In the genomic region with DNA sequence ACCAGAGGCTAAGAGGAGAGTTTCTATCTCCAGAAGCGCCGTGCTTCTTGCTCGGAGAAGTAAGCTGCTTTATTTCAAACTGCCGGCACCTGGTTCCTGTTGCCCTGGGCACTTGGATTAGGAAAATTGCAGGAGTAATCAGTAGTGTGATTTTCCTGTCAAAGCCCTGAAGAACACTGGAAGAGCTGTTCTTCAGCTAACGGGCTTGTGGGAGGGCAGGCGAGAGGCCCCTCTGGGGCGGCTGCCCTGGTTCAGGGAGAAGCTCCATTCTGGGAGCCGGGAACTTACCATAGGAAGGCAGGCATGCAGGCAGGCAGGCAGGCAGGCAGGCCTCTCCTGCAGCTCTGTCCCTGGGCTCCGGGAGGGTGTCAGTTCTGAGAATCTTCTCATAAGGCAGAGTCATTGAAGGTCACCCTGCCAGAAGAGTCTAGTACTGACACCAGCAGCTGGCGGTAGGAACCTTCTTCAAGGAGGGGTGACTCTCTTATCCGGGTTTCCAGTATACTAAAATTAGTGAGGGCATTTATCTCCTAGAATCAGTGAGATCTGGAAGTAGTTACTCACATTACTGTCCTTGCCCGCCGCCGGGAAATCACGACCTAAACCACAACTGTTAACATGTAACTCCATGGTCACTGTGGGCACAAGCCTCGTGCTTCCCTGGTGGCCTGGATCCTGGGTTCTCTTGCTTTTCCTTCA, we compare ENCODE assay signal across 8 mouse cellular contexts. TPM values are rescaled to one million over a fixed set of nuclear protein-coding genes. Genes with fewer than 3 reads are reported as not detected.
DNase-seq lines count a peak whose midpoint lies in the region; ATAC-seq lines count a peak whose summit lies in the region.

Gene Prss23, minus strand, starts transcription at position 457 of the 699 bp plus-strand sequence.

- H3K4me3 ChIP-seq in heart, embryonic 14.5 days (ENCODE audit: control insufficient read depth in 1 of 2, insufficient read depth in 1 of 2, low read depth in 1 of 2, low read length in 2 of 2): no peak within 1 kb of the TSS
- no peak within 1 kb of the TSS for H3K4me3 ChIP-seq in midbrain, embryonic 11.5 days (ENCODE audit: low read depth, low read length)

- no peaks in the 10 kb centered on the region for H3K36me3 ChIP-seq in heart, embryonic 14.5 days (ENCODE audit: control insufficient read depth, insufficient read depth, low read length)
- H3K36me3 ChIP-seq in midbrain, embryonic 11.5 days (ENCODE audit: control insufficient read depth, insufficient read depth, low read length): no peaks in the 10 kb centered on the region

- ATAC-seq in frontal cortex, adult (ENCODE audit: low TSS enrichment): peak; percentile 59; the same call in 1 of the 2 replicates
- ATAC-seq in heart, embryonic 14.5 days (ENCODE audit: insufficient number of reproducible peaks, insufficient read depth, low FRiP score, low read depth): no peak
- ATAC-seq in midbrain, embryonic 11.5 days (ENCODE audit: low FRiP score): no peak

- H3K9ac ChIP-seq in heart, embryonic 14.5 days (ENCODE audit: low read length): peak within 1 kb of the TSS; percentile 56
- H3K9ac ChIP-seq in midbrain, embryonic 11.5 days (ENCODE audit: low read length): no peak within 1 kb of the TSS

- 23% methylated on average over 16 of the region's 16 CpGs for WGBS in heart, embryonic 14.5 days
- WGBS in midbrain, embryonic 11.5 days: 79% methylated on average over 16 of the region's 16 CpGs

- H3K9me3 ChIP-seq in heart, embryonic 14.5 days (ENCODE audit: control insufficient read depth, low read length): no peaks in the 10 kb centered on the region
- no peaks in the 10 kb centered on the region for H3K9me3 ChIP-seq in midbrain, embryonic 11.5 days (ENCODE audit: control insufficient read depth, low read length)

- H3K27ac ChIP-seq in heart, embryonic 14.5 days (replicated peaks in 1 of 2; ENCODE audit: control insufficient read depth in 1 of 2, insufficient read depth in 1 of 2, low read depth in 2 of 2, low read length in 2 of 2): peak within 1 kb of the TSS; percentile 31 to 70
- no peak within 1 kb of the TSS for H3K27ac ChIP-seq in midbrain, embryonic 11.5 days (ENCODE audit: low read depth, low read length)

- DNase-seq in frontal cortex, postnatal 25 days (ENCODE audit: low spot score in 2 of 2): no peak
- peak; percentile 39 for DNase-seq in testis, postnatal 10 days (ENCODE audit: low spot score)
- DNase-seq in testis, postnatal 14 days (ENCODE audit: low spot score): no peak
- no peak for DNase-seq in midbrain, embryonic 11.5 days (ENCODE audit: low spot score, missing footprints)
- no peak for DNase-seq in spleen, postnatal 36 days (ENCODE audit: low spot score in 2 of 2)
- DNase-seq in embryo, embryonic 10 days (ENCODE audit: low spot score): no peak

- H3K4me2 ChIP-seq in heart, embryonic 14.5 days (ENCODE audit: low read length): peak within 1 kb of the TSS; percentile 42
- H3K4me2 ChIP-seq in midbrain, embryonic 11.5 days: no peak within 1 kb of the TSS

- H3K27me3 ChIP-seq in heart, embryonic 14.5 days (ENCODE audit: control insufficient read depth, insufficient read depth, low read length): no peaks in the 10 kb centered on the region
- H3K27me3 ChIP-seq in midbrain, embryonic 11.5 days (ENCODE audit: control insufficient read depth, insufficient read depth, low read length): no peaks in the 10 kb centered on the region

- peaks cover 10 to 16% of the 10 kb centered on the region in 2 experiments for H3K4me1 ChIP-seq in heart, embryonic 14.5 days (ENCODE audit: control insufficient read depth in 2 of 2, insufficient read depth in 2 of 2, low read length in 2 of 2)
- H3K4me1 ChIP-seq in midbrain, embryonic 11.5 days (ENCODE audit: control insufficient read depth, insufficient read depth, low read length): no peaks in the 10 kb centered on the region

RNA-seq across cellular contexts. Expression of gene Prss23, which starts in this region (rescaled TPM):
- polyA plus RNA-seq in heart, embryonic 14.5 days (2014; fragmentation: Nextera tagmentation; extraction: Ambion mirVana): 30.1 and 38.0 TPM in 2 replicates
- polyA plus RNA-seq in midbrain, embryonic 11.5 days (2014; fragmentation: Nextera tagmentation; extraction: Ambion mirVana): 34.9 and 36.1 TPM in 2 replicates
